Mouse (Mus musculus): Measurements from ENCODE around the gene Galnt7.

- TF ChIP-seq CTCF (IDR thresholded peaks at IDR 0.05; ENCODE audit: low read depth, low read length) (no peak), GATA1 (IDR thresholded peaks at IDR 0.05; ENCODE audit: borderline replicate concordance, low read length) (no peak), TAL1 (conservative IDR thresholded peaks at IDR 0.05; ENCODE audit: low read depth, low read length) (no peak), GATA2 (IDR thresholded peaks at IDR 0.05; ENCODE audit: borderline replicate concordance, low read depth, low read length) (no peak)
Measured at GRCm38 (mm10) chr8:57638925-57639324, 13.9 kb downstream of the Galnt7 start.

Data from G1E (cell line).